Mouse (Mus musculus): ENCODE results near the gene Cyp8b1. TPM values are rescaled to one million over a fixed set of nuclear protein-coding genes. Genes with fewer than 3 reads are reported as not detected.

Cyp8b1 gene
- total RNA-seq, 1 experiment from 2014 or later = not detected

- ATAC-seq (ENCODE audit: extremely low read depth, insufficient number of reproducible peaks, low FRiP score, poor library complexity, severe bottlenecking) = no peak
Measured at GRCm38 (mm10) chr9:121864837-121865236, 51.3 kb downstream of the Cyp8b1 start.

Other genes starting within 250 kb of the Cyp8b1 start
- gene Sec22c, start 210.8 kb downstream of the Cyp8b1 start, total RNA-seq (2017) = 5.7 and 7.1 TPM in 2 replicates
- gene Ss18l2, start 206.0 kb downstream of the Cyp8b1 start, total RNA-seq (2017) = 8.0 and 14.9 TPM in 2 replicates
- 216 and 260 TPM in 2 replicates for gene Nktr, start 197.1 kb downstream of the Cyp8b1 start, total RNA-seq (2017)
- 0.12 TPM in 1 of 2 replicates, not detected in the other for gene Zfp651, start 157.0 kb downstream of the Cyp8b1 start, total RNA-seq (2017)
- not detected in 2 replicates for gene Klhl40, start 138.7 kb downstream of the Cyp8b1 start, total RNA-seq (2017)
- gene Hhatl, start 123.8 kb downstream of the Cyp8b1 start, total RNA-seq (2017) = not detected in 2 replicates
- gene Ccdc13, start 76.8 kb downstream of the Cyp8b1 start, total RNA-seq (2017) = 0.25 TPM in 1 of 2 replicates, not detected in the other
- 7.2 and 15.2 TPM in 2 replicates for gene Higd1a, start 57.9 kb downstream of the Cyp8b1 start, total RNA-seq (2017)
- 0.25 and 4.5 TPM in 2 replicates for gene Ackr2, start 17.9 kb downstream of the Cyp8b1 start, total RNA-seq (2017)
- not detected in 2 replicates for gene Fam198a, start 34.7 kb upstream of the Cyp8b1 start, total RNA-seq (2017)
- gene Pomgnt2, start 80.8 kb upstream of the Cyp8b1 start, total RNA-seq (2017) = not detected in 2 replicates
- gene Snrk, start 201.0 kb upstream of the Cyp8b1 start, total RNA-seq (2017) = 165 and 197 TPM in 2 replicates

Data from neutrophil, adult 5-6 weeks (primary cell).